Mouse (Mus musculus) spleen, postnatal 36 days (tissue): ENCODE measurements at regions not wholly inside any gene's neighbourhood (a gene's known extent, or its start where the extent isn't known, plus 50 kb on each side); places are given as distances from the start of the nearest gene placed in this dataset.
"Not testable (repeated sequence)": the region's sequence is repeated elsewhere in the genome, so short reads cannot be mapped to it uniquely, and the experiment has no call there.

Experiments used
- DNase-seq, 2 experiments: peaks; one replicate each; pipeline ENCODE4 v3.0.0; 2022; ENCODE audit warnings: low spot score in 2 of 2, mixed read lengths in 1 of 2

DNA sequence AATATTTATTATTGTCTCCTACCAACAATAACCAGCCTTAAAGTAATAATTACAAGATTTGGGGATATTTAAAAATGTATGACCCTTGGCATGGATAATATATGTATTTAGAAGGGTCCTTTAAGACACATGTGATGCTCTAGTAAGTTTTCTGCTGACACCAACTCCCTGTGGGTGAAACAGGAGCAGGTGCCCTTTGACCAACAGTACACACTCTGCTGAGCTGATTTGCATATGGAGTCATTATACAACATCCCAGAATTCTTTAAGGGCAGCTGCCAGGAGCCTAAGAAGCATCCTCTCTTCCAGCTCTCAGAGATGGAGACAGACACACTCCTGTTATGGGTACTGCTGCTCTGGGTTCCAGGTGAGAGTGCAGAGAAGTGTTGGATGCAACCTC lies 274.1 kb downstream of the Rpia start:
- peak in 1 of 2 experiments; percentile 1 for DNase-seq

DNA sequence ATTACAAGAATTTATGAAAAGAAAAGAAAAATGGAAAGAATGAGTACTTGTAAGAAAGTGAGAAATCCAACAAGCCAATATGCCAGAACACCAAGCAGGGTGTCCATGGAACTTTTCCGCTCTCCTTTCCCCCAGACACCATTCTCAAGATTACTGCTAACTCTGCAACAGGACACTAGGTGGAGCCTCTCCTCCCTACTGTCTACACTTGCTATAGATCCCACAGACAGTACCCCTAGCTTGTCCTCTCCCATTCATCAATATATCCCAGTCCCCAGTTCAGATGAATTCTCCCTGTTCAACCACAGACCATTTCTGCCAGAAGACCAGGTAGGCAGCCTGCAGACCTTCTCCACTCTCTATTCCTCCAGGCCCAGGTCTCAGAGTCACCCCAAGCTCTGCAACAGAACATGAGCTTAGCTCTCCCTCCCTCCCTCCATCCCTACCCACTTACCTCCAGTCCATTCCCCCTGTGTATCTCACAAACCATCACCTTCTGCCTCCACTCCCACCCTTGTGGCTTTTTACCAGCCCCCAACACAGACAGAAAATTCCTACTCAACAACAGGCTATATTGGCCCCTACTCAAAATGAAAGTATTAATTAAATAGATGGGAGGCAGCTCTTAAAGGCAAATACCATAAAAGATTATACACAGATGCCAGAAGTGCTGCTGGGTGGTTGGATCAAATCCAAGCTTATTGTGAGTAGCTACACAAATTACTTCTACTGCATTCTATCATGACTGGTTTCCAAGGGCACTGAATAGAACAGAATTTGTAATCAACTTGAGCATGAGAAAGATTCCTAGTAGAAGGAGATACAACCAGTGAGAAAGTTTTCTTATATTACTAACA lies 323.2 kb downstream of the Rpia start:
- DNase-seq: no peak

DNA sequence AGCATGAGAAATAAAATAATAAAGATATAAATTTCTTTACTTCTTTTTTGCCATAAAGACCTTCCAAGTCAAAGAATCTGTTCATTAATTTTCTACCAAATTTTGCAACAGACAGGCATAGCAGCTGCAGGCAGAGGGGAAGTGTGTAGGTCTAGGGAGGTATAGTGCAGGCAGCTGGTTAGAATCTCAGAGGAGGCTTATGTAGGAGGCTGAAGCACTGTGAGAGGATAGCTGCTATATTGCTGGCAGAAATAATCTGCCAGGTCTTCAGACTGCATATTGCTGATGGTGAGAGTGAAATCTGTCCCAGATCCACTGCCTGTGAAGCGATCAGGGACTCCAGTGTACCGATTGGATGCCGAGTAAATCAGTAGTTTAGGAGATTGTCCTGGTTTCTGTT lies 334.8 kb downstream of the Rpia start:
- DNase-seq: no peak

DNA sequence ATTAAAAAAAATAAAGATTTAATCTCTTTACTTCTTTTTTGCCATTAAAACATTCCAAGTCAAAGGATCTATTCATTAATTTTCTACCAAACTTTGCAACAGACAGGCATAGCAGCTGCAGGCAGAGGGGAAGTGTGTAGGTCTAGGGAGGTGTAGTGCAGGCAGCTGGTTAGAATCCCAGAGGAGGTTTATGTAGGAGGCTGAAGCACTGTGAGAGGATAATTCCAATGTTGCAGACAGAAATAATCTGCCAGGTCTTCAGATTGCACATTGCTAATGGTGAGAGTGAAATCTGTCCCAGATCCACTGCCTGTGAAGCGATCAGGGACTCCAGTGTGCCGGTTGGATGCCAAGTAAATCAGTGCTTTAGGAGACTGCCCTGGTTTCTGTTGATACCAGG lies 357.3 kb downstream of the Rpia start:
- not testable (repeated sequence) for DNase-seq

DNA sequence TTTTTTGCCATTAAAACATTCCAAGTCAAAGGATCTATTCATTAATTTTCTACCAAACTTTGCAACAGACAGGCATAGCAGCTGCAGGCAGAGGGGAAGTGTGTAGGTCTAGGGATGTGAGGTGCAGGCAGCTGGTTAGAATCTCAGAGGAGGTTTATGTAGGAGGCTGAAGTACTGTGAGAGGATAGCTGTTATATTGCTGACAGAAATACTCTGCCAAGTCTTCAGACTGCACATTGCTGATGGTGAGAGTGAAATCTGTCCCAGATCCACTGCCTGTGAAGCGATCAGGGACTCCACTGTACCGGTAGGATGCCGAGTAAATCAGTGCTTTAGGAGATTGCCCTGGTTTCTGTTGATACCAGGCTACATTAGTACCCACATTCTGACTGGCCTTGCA lies 385.7 kb downstream of the Rpia start:
- DNase-seq: not testable (repeated sequence)

DNA sequence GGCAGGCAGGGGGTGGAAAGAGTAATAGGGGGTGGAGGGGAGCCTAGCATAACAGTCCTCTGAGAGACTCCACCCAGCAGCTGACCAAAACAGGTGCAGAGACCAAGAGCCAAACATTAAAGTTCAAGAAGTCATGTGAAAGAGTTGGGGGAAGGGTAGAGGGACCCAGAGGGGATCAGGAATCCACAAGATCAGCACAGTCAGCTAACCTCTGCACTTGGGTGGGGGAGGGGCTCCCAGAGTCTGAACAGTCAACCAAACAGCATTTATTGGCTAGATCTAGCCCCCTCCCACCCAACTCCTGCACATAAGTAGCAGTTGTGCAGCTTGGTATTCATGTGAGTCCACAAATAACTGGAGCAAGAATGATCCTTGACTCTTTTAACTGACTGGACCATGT lies 402.2 kb downstream of the Rpia start:
- DNase-seq: not testable (repeated sequence)

DNA sequence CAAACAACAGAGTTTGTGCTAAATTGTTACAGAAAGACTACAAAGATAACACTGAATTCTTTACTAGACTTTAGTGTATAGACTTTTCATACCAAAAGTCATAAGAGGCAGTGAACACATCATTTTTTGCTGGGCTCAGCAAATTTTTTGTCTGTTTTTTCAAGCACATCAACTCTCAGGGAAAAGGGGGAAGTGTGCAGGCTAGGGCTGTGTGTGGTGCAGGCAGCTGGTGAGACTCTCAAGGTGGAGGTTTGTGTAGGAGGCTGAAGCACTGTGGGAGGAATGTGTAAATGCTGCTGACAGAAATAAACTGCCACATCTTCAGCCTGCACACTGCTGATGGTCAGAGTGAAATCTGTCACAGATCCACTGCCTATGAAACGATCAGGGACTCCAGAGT lies 405.6 kb downstream of the Rpia start:
- peak; percentile 3 to 13 for DNase-seq

DNA sequence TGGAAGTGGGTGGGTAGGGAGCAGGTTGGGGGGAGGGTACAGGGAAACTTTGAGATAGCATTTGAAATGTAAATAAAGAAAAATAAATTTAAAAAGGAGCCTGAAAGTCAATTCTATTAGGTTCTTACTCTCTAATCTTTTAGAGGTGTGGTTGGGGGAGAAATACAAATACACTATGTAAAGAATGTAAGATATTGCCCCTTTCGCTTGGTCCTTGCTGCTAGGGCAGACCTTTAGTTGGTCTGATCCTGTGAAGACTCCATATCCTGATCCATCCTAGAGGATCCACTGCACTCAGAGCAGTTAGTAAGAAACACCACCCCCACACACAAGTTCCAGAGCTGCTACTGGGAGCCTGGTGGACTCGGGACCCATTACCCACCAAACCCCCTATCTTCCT lies 412.7 kb downstream of the Rpia start:
- not testable (repeated sequence) for DNase-seq

DNA sequence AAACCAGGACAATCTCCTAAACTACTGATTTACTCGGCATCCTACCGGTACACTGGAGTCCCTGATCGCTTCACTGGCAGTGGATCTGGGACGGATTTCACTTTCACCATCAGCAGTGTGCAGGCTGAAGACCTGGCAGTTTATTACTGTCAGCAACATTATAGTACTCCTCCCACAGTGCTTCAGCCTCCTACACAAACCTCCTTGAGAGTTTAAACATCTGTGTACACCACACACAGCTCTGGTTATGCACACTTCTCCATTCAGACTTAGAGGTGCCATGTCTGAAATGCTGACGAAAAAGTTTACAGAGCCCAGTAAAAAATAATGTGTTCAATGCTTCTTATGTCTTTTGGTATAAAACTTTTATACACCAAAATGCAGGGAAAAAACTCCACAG lies 420.2 kb downstream of the Rpia start:
- DNase-seq: not testable (repeated sequence)

DNA sequence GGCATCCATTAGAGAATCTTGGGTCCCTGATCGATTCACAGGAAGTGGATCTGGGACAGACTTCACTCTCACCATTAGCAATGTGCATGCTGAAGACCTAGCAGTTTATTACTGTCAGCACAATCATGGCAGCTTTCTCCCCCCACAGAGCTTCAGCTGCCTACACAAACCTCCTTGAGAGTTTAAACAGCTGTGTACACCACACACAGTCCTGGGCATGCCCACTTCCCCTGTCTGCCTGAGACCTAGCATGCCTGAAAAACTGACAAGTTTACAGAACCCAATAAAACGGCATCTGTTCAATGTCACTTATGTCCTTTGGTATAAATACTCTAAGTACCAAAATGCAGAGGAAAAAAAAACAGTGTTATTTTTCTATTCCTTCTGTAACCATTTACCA lies 435.7 kb downstream of the Rpia start:
- no peak for DNase-seq

DNA sequence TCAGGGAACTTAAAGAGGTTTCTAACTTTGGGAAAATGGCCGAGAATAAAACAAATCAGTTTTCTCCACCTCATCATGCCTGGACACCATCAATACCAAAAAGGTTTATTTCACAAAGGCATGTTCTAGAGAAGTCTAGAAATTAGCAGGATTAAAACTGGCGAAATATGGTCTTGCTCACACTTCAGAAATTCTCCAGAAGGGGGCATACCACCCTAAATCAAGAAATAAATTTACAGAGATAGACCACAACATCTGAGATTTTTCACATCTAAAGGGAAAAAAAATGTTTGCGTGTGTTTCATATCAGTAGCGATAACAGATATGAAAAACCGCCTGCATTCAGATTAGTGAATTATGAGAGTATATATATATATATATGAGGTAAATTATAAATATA lies 449.9 kb downstream of the Rpia start:
- DNase-seq: no peak

DNA sequence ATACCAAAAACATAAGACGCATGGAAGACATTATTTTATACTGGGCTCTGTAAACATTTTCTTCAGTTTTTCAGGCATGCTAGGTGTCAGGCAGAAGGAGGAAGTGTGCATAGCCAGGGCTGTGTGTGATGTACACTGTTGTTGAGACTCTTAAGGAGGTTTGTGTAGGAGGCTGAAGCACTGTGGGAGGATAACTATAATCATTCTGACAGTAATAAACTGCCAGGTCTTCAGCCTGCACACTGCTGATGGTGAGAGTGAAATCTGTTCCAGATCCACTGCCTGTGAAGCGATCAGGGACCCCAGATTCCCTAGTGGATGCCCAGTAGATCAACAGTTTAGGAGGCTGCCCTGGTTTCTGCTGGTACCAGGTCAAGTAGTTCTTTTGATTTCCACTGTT lies 451.3 kb downstream of the Rpia start:
- not testable (repeated sequence) for DNase-seq

DNA sequence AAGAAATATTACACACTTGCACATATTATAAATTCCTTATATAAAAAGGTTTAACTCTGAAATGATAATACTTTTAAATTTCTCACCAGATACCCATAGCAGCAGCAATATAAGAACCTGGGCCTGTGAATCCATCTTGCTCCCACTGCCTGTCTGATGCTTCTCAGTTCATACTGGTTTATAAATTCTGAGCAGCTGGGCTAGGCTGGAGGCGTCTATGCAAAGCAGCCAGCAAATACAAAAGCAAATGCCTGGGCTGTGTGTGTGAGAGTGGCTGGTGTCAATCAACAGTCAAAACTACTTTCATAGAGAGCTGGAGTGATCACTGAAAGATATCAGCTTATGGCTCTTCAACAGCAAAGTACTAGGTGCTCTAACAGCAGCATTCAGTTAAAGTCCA lies 476.7 kb downstream of the Rpia start:
- DNase-seq: no peak

DNA sequence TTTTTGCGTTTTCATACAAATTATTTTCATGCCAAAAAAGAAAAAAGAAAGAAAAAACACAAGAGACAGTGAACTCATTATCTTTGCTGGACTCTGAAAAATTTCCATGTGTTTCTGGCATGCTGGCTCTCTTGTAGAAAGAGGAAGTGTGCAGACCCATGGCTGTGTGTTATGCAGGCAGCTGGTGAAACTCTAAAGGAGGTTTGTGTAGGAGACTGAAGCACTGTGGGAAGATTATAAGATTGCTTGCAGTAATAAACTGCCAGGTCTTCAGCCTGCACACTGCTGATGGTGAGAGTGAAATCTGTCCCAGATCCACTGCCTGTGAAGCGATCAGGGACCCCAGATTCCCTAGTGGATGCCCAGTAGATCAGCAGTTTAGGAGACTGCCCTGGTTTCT lies 477.4 kb downstream of the Rpia start:
- peak; percentile 8 to 18 for DNase-seq

DNA sequence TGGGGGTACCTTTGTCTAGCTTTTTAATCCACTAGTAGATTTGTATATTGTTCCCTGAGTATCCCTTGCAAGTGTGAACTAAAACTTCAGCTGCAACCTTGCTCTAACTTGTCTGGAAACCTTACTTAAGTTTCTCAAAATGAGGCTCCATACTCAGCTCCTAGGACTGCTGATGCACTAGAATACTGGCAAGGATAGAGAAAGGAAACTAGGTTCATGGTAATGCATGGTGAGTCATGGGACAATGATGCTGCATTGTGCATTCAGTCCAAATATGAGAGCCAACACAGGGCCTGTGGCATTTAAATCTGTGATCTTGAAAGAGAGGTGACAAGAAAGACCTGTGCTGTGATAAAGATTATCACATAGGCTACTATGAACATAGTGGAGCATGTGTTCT lies 490.9 kb downstream of the Rpia start:
- DNase-seq: not testable (repeated sequence)

DNA sequence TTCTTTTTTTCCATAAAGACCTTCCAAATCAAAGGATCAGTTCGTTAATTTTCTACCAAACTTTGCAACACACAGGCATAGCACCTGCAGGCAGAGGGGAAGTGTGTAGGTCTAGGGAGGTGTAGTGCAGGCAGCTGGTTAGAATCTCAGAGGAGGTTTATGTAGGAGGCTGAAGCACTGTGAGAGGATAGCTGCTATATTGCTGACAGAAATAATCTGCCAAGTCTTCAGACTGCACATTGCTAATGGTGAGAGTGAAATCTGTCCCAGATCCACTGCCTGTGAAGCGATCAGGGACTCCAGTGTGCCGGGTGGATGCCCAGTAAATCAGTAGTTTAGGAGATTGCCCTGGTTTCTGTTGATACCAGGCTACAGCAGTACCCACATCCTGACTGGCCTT lies 531.8 kb downstream of the Rpia start:
- not testable (repeated sequence) for DNase-seq

DNA sequence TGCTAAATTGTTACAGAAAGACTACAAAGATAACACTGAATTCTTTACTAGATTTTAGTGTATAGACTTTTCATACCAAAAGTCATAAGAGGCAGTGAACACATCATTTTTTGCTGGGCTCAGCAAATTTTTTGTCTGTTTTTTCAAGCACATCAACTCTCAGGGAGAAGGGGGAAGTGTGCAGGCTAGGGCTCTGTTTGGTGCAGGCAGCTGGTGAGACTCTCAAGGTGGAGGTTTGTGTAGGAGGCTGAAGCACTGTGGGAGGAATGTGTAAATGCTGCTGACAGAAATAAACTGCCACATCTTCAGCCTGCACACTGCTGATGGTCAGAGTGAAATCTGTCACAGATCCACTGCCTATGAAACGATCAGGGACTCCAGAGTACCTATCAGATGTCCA lies 551.9 kb downstream of the Rpia start:
- not testable (repeated sequence) for DNase-seq

DNA sequence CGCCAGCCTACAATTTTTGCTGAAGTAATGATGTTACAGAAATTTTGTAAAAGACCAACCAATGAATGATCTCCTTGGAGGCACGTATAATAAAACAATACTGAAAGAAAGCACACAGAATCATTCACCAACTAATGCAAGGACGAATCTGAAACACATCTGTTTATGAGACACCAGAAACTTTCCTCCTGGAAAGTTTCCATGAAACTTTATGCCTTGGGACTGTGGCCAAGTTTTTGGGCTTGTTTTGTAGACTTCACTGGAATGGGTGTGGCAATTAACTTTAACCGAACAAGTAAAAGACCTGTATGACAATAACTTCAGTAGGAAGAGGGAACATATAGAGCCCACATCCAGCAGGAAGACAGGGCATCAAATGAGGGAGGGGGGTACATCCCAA lies 564.9 kb downstream of the Rpia start:
- DNase-seq: no peak

DNA sequence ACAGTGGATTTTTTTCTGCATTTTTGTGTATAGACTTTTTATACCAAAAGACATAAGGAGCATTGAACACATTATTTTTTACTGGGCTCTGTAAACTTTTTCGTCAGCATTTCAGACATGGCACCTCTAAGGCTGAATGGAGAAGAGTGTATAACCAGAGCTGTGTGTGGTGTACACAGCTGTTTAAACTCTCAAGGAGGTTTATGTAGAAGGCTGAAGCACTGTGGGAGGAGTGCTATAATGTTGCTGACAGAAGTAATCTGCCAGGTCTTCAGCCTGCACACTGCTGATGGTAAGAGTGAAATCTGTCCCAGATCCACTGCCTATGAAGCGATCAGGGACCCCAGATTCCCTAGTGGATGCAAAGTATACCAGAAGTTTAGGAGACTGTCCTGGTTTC lies 575.4 kb downstream of the Rpia start:
- DNase-seq: not testable (repeated sequence)

DNA sequence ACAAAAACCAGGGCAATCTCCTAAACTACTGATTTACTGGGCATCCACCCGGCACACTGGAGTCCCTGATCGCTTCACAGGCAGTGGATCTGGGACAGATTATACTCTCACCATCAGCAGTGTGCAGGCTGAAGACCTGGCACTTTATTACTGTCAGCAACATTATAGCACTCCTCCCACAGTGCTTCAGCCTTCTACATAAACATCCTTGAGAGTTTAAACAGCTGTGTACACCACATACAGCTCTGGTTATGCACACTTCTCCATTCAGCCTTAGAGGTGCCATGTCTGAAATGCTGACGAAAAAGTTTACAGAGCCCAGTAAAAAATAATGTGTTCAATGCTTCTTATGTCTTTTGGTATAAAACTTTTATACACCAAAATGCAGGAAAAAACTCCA lies 576.3 kb downstream of the Rpia start:
- not testable (repeated sequence) for DNase-seq
